Mouse (Mus musculus): ENCODE data around the gene Tmem196.

- TF ChIP-seq GATA1 (IDR thresholded peaks at IDR 0.05; ENCODE audit: borderline replicate concordance, low read length), result no peak
- TF ChIP-seq FLI1 (IDR thresholded peaks at IDR 0.05; ENCODE audit: low read length), result no peak
These were observed 69.1 kb downstream of the Tmem196 start for GRCm38 (mm10) chr12:120014768-120015167.

All from megakaryocyte, embryonic 14.5 days (primary cell).